Comparison of ENCODE assay signal across 7 mouse cellular contexts in genomic region chr8:61589972-61590391, GRCm38 (mm10).
A peak's percentile ranks its signal among the peaks of the same experiment; 100 is the strongest.
DNase-seq lines count a peak whose midpoint lies in the region; ATAC-seq and TF ChIP-seq lines count a peak whose summit lies in the region.

No protein-coding gene starts in this region.

- peaks cover 62% of the 10 kb centered on the region for H3K4me1 ChIP-seq in heart, embryonic 13.5 days

- H3K27ac ChIP-seq in heart, embryonic 13.5 days (replicated peaks): peak overlapping the region; percentile 94

- H3K79me2 ChIP-seq in myocyte (ENCODE audit: control insufficient read depth, insufficient read depth): peaks cover 45% of the 10 kb centered on the region

- H3K9ac ChIP-seq in heart, embryonic 13.5 days: peak overlapping the region; percentile 91

- TF ChIP-seq POLR2A in brain, embryonic 14.5 days (IDR thresholded peaks at IDR 0.05; ENCODE audit: borderline replicate concordance, extremely low read depth, insufficient read depth, insufficient read length, poor library complexity, severe bottlenecking): no peak
- TF ChIP-seq POLR2A in myocyte (IDR thresholded peaks at IDR 0.05; ENCODE audit: insufficient read length, low read depth): no peak

- no peak overlapping the region for H3ac ChIP-seq in myocyte (ENCODE audit: control insufficient read depth, insufficient read length)

- WGBS in heart, embryonic 13.5 days: 10% methylated on average over 11 of the region's 11 CpGs

- H3K4me3 ChIP-seq in heart, embryonic 13.5 days: peak overlapping the region; percentile 74
- H3K4me3 ChIP-seq in myocyte: peak overlapping the region; percentile 63

- no peaks in the 10 kb centered on the region for H3K27me3 ChIP-seq in heart, embryonic 13.5 days (replicated peaks)
- H3K27me3 ChIP-seq in myocyte (ENCODE audit: control insufficient read depth, insufficient read depth, insufficient read length): no peaks in the 10 kb centered on the region

- ATAC-seq in heart, embryonic 13.5 days (ENCODE audit: extremely low read depth, insufficient number of reproducible peaks, low FRiP score, low TSS enrichment): no peak

- peaks cover 19% of the 10 kb centered on the region for H3K36me3 ChIP-seq in heart, embryonic 13.5 days
- H3K36me3 ChIP-seq in myocyte (ENCODE audit: control insufficient read depth, insufficient read depth): no peaks in the 10 kb centered on the region

- H3K9me3 ChIP-seq in heart, embryonic 13.5 days: no peaks in the 10 kb centered on the region

- peak; percentile 65 for DNase-seq in Muller cell, postnatal 12 days (ENCODE audit: inconsistent ontology term)
- DNase-seq in brain, embryonic 14.5 days (ENCODE audit: low read depth): peak; percentile 24
- DNase-seq in kidney, postnatal 25 days: peak; percentile 35 to 52
- no peak for DNase-seq in B cell, adult 2 months
- DNase-seq in spleen, postnatal 36 days (ENCODE audit: low spot score in 2 of 2): no peak

- H3K4me2 ChIP-seq in heart, embryonic 13.5 days: peak overlapping the region; percentile 82
- peak overlapping the region; percentile 78 for H3K4me2 ChIP-seq in myocyte (ENCODE audit: low read depth)

- TF ChIP-seq CTCF in brain, embryonic 14.5 days (IDR thresholded peaks at IDR 0.05; ENCODE audit: borderline replicate concordance, extremely low read depth, insufficient read depth, insufficient read length): no peak

TF ChIP-seq in myocyte, 11 proteins besides CTCF, POLR2A, EP300 and RAD21:
- TF ChIP-seq REST (IDR thresholded peaks at IDR 0.05; ENCODE audit: insufficient read depth, insufficient read length) (no peak), TCF3 (IDR thresholded peaks at IDR 0.05; ENCODE audit: insufficient read length, low read depth) (no peak), MYOD1 (IDR thresholded peaks at IDR 0.05; ENCODE audit: control insufficient read depth in 1 of 3, insufficient read length in 2 of 3, low read depth in 2 of 3) (no peak), SRF (IDR thresholded peaks at IDR 0.05; ENCODE audit: control insufficient read depth, insufficient read length, low read depth) (no peak), TCF12 (IDR thresholded peaks at IDR 0.05; ENCODE audit: insufficient read depth, poor library complexity, severe bottlenecking) (no peak), E2F4 (IDR thresholded peaks at IDR 0.05; ENCODE audit: insufficient read depth) (no peak), POLR2AphosphoS2 (IDR thresholded peaks at IDR 0.05; ENCODE audit: insufficient read length, low read depth) (no peak), CEBPB (IDR thresholded peaks at IDR 0.05; ENCODE audit: insufficient read depth, poor library complexity, severe bottlenecking) (no peak), USF1 (IDR thresholded peaks at IDR 0.05; ENCODE audit: low read depth) (no peak), MYOG (IDR thresholded peaks at IDR 0.05; ENCODE audit: control insufficient read depth in 1 of 3, insufficient read depth in 1 of 3, insufficient read length in 2 of 3, low read depth in 2 of 3) (no peak), MAX (IDR thresholded peaks at IDR 0.05; ENCODE audit: low read depth) (no peak)

Comparison
In these comparisons a context has a peak if more than half of its experiments do, and no peak if none do; other contexts are left out.
1. DNase-seq: peak in Muller cell, postnatal 12 days (single experiment), brain, embryonic 14.5 days (single experiment) and kidney, postnatal 25 days (2 of 2); none in B cell, adult 2 months (0 of 2) and spleen, postnatal 36 days (0 of 2).